Mouse (Mus musculus): ENCODE results near the gene Ntn5.

The Ntn5 gene

DNA sequence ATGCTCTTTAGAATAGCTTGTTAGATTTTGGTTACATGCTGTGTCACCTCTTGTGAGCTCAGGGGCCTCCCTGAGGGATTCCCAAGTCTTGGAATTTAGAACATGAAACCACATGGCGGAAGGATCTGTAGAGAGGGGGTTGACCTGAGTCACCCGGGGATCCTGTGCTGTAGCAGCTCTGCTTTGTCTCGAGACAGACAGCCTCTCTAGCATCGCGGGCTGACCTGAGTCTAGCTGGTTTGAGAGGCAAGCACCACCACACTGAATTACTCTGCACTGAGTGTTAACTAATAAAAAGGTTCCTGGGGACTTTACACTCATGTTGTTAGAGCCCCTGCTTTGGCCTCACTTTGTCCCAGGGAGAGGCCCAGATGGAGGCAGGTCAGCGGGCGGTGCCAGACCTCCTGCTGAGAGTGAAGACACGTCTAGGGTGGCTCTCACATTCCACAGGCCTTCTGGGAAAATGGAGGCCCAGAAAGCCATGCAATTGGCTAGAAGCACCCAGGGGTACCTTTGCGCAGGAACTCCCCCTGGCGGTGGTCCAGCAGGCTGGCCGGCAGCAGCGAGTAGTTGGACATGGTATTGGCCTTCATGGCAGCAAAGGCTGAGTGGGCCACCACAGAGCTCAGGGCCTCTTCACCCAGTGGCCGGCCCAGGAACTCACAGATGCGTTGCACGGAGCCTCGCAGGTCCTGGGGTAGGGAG lies 47.1 kb downstream of the Ntn5 start:
- peak; percentile 43 for DNase-seq

DNA sequence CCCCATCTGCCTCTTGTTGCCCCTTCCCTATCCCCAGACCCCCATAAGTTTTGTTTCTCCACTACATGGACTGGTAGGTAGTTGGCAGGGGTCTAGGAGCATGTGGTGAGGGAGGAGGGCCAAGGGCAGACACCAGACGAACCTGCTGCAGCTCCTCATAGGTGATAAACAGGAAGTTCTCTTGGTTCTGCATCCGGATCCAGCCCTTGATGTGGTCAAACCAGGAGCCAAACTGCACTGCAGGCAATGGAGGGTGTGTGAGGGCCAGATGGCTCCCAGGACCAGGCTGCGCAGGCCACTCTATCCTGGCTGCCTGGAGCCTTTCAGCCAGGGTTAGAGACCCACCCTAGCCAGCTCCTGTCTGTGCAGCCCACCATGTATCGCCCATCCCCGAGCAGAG lies 49.7 kb downstream of the Ntn5 start:
- DNase-seq, result no peak

- peak; percentile 66 for DNase-seq
Measured at GRCm38 (mm10) chr7:45739162-45739763, 55.4 kb downstream of the Ntn5 start.

DNA sequence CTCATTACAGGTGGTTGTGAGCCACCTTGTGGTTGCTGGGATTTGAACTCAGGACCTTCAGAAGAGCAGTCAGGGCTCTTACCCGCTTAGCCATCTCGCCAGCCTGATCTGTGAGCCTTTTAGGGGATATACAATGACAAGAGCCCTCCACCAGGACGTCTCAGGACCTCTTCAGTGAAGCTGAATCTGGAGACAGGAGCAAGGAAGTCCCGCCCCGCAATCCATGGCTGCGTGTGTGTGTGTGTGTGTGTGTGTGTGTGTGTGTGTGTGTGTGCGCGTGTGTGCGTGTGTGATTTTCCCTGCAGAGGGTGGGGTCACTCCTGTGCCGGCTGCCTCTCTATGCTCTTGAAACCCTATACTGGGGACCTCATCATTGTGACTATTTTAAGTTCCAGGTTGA lies 56.0 kb downstream of the Ntn5 start:
- DNase-seq, result no peak

DNA sequence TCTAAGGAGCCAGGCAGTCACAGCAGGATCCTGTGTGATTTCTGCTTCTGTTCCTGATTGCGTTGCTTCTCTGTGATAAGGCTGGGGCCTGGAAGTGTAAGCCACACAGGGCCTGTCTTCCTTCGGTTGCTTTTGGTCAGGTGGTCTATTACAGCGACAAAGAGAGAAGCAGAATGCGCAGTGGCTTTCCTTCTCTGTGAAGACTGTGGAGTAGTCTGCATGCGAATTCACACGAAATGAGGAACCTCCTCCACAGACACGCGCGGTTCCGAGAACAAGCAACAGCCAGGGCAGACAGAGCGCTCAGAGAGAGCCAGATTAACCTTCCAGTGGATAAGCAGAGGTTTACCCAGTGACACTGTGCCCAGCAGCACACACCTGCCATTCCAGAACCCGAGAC lies 57.5 kb downstream of the Ntn5 start:
- no peak for DNase-seq

GRCm38 (mm10) chr7:45741777-45742176 lies 58.0 kb downstream of the Ntn5 start:
- no peak for DNase-seq

DNA sequence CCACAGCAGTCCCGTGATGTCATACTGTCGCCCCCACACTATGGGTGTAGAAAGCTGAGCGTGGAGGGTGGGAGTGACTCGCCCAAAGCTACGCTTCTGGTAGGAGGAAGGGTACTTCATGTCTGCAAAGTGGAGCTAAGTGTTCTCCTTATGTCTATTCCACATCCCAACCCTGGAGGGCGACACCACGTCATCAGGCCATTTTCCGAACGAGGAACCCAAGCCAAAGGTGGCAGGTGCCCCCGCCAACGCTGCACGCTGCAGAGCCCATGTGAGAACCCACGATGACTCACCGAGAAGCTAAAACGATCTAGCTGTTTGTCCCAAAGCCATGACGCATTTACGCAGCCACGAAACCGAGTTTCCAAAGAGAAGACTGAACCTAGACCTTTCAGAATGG lies 58.5 kb downstream of the Ntn5 start:
- no peak for DNase-seq
